Mouse (Mus musculus): ENCODE measurements at regions not wholly inside any gene's neighbourhood (a gene's known extent, or its start where the extent isn't known, plus 50 kb on each side); places are given as distances from the start of the nearest gene placed in this dataset.

GRCm38 (mm10) chr16:24089840-24090762, 101.4 kb upstream of the Bcl6 start:
- ATAC-seq (replicated peaks; ENCODE audit: insufficient number of reproducible peaks, low FRiP score, low TSS enrichment, poor library complexity, severe bottlenecking), result no peak

- no peak for ATAC-seq (replicated peaks; ENCODE audit: insufficient number of reproducible peaks, low FRiP score, low TSS enrichment, poor library complexity, severe bottlenecking)
Observed at GRCm38 (mm10) chr16:24083966-24084365, 95.3 kb upstream of the Bcl6 start.

GRCm38 (mm10) chr16:24080471-24080870, 91.8 kb upstream of the Bcl6 start:
- ATAC-seq (replicated peaks; ENCODE audit: insufficient number of reproducible peaks, low FRiP score, low TSS enrichment, poor library complexity, severe bottlenecking), result no peak

- no peak for ATAC-seq (replicated peaks; ENCODE audit: insufficient number of reproducible peaks, low FRiP score, low TSS enrichment, poor library complexity, severe bottlenecking)
Observed at GRCm38 (mm10) chr16:24078622-24079021, 90.0 kb upstream of the Bcl6 start.

GRCm38 (mm10) chr16:24077428-24077827, 88.8 kb upstream of the Bcl6 start:
- no peak for ATAC-seq (replicated peaks; ENCODE audit: insufficient number of reproducible peaks, low FRiP score, low TSS enrichment, poor library complexity, severe bottlenecking)

- no peak for ATAC-seq (replicated peaks; ENCODE audit: insufficient number of reproducible peaks, low FRiP score, low TSS enrichment, poor library complexity, severe bottlenecking)
Observed at GRCm38 (mm10) chr16:24076799-24077136, 88.1 kb upstream of the Bcl6 start.

GRCm38 (mm10) chr16:24076109-24076798, 87.6 kb upstream of the Bcl6 start:
- peak; percentile 92 for ATAC-seq (replicated peaks; ENCODE audit: insufficient number of reproducible peaks, low FRiP score, low TSS enrichment, poor library complexity, severe bottlenecking)

- ATAC-seq (replicated peaks; ENCODE audit: insufficient number of reproducible peaks, low FRiP score, low TSS enrichment, poor library complexity, severe bottlenecking), result no peak
Observed at GRCm38 (mm10) chr16:24073613-24074244, 85.1 kb upstream of the Bcl6 start.

GRCm38 (mm10) chr16:24073065-24073464, 84.4 kb upstream of the Bcl6 start:
- no peak for ATAC-seq (replicated peaks; ENCODE audit: insufficient number of reproducible peaks, low FRiP score, low TSS enrichment, poor library complexity, severe bottlenecking)

- ATAC-seq (replicated peaks; ENCODE audit: insufficient number of reproducible peaks, low FRiP score, low TSS enrichment, poor library complexity, severe bottlenecking), result no peak
Observed at GRCm38 (mm10) chr16:24069411-24069810, 80.8 kb upstream of the Bcl6 start.

- no peak for ATAC-seq (replicated peaks; ENCODE audit: insufficient number of reproducible peaks, low FRiP score, low TSS enrichment, poor library complexity, severe bottlenecking)
Observed at GRCm38 (mm10) chr16:24068250-24068813, 79.7 kb upstream of the Bcl6 start.

- no peak; the same call in 1 of the 2 replicates for ATAC-seq (replicated peaks; ENCODE audit: insufficient number of reproducible peaks, low FRiP score, low TSS enrichment, poor library complexity, severe bottlenecking)
Observed at GRCm38 (mm10) chr16:24062314-24062713, 73.7 kb upstream of the Bcl6 start.

- ATAC-seq (replicated peaks; ENCODE audit: insufficient number of reproducible peaks, low FRiP score, low TSS enrichment, poor library complexity, severe bottlenecking), result no peak
Observed at GRCm38 (mm10) chr16:24061496-24061895, 72.8 kb upstream of the Bcl6 start.

- ATAC-seq (replicated peaks; ENCODE audit: insufficient number of reproducible peaks, low FRiP score, low TSS enrichment, poor library complexity, severe bottlenecking), result no peak
Observed at GRCm38 (mm10) chr16:24059090-24059600, 70.5 kb upstream of the Bcl6 start.

- no peak for ATAC-seq (replicated peaks; ENCODE audit: insufficient number of reproducible peaks, low FRiP score, low TSS enrichment, poor library complexity, severe bottlenecking)
Observed at GRCm38 (mm10) chr16:24056885-24057531, 68.4 kb upstream of the Bcl6 start.

GRCm38 (mm10) chr16:24056123-24056884, 67.7 kb upstream of the Bcl6 start:
- ATAC-seq (replicated peaks; ENCODE audit: insufficient number of reproducible peaks, low FRiP score, low TSS enrichment, poor library complexity, severe bottlenecking), result no peak

GRCm38 (mm10) chr16:24054293-24054692, 65.6 kb upstream of the Bcl6 start:
- no peak for ATAC-seq (replicated peaks; ENCODE audit: insufficient number of reproducible peaks, low FRiP score, low TSS enrichment, poor library complexity, severe bottlenecking)

- no peak for ATAC-seq (replicated peaks; ENCODE audit: insufficient number of reproducible peaks, low FRiP score, low TSS enrichment, poor library complexity, severe bottlenecking)
Observed at GRCm38 (mm10) chr16:24053403-24053802, 64.8 kb upstream of the Bcl6 start.
